Mouse (Mus musculus): ENCODE results near the gene Cltb. TPM values are rescaled to one million over a fixed set of nuclear protein-coding genes. Genes with fewer than 3 reads are reported as not detected.
"Not testable (repeated sequence)": the region's sequence is repeated elsewhere in the genome, so short reads cannot be mapped to it uniquely, and the experiment has no call there.

The Cltb gene
- 100 to 1,000 TPM; 117 to 135 TPM for total RNA-seq (2021)
- long read RNA-seq, experiment 1, transcript Cltb-202 (5 exons, 2,186 nt), result major isoform, 173 of 633 reads
- long read RNA-seq, experiment 1, partial matches to known transcripts, result 4 of 633 reads
- long read RNA-seq, experiment 1, other reads (novel, unspliced or antisense), result 456 of 633 reads
- long read RNA-seq, experiment 2, transcript Cltb-202 (5 exons, 2,186 nt), result major isoform, 140 of 428 reads
- long read RNA-seq, experiment 2, partial matches to known transcripts, result 4 of 428 reads
- long read RNA-seq, experiment 2, other reads (novel, unspliced or antisense), result 284 of 428 reads

- peak; percentile 85 for DNase-seq
Measured at GRCm38 (mm10) chr13:54610972-54611754, at the start of gene Cltb. TSS of gene Cltb (minus strand) at chr13:54611344.

- DNase-seq, result no peak
Measured at GRCm38 (mm10) chr13:54660877-54661276, 49.7 kb upstream of the Cltb start.

GRCm38 (mm10) chr13:54650461-54650860, 39.3 kb upstream of the Cltb start:
- DNase-seq, result no peak

GRCm38 (mm10) chr13:54635011-54635410, 23.9 kb upstream of the Cltb start:
- DNase-seq, result no peak

- DNase-seq, result no peak
Measured at GRCm38 (mm10) chr13:54632731-54633277, 21.7 kb upstream of the Cltb start.

- no peak for DNase-seq
Measured at GRCm38 (mm10) chr13:54629128-54629527, 18.0 kb upstream of the Cltb start.

- no peak for DNase-seq
Measured at GRCm38 (mm10) chr13:54621960-54622521, 10.9 kb upstream of the Cltb start.

- peak; percentile 94 for DNase-seq
Measured at GRCm38 (mm10) chr13:54621155-54621932, 10.2 kb upstream of the Cltb start, which contains the start of gene Faf2. TSS of gene Faf2 (plus strand) at chr13:54621784.

GRCm38 (mm10) chr13:54616998-54617397, 5.9 kb upstream of the Cltb start:
- DNase-seq, result no peak

GRCm38 (mm10) chr13:54616307-54616706, 5.2 kb upstream of the Cltb start:
- DNase-seq, result no peak

GRCm38 (mm10) chr13:54613141-54613540, 2.0 kb upstream of the Cltb start:
- DNase-seq, result not testable (repeated sequence)

GRCm38 (mm10) chr13:54610613-54610971, 552 bp downstream of the Cltb start:
- peak; percentile 31 for DNase-seq

- no peak for DNase-seq
Measured at GRCm38 (mm10) chr13:54609301-54609700, 1.8 kb downstream of the Cltb start.

- DNase-seq, result peak; percentile 61
Measured at GRCm38 (mm10) chr13:54608666-54609065, 2.5 kb downstream of the Cltb start.

GRCm38 (mm10) chr13:54608002-54608401, 3.1 kb downstream of the Cltb start:
- no peak for DNase-seq

GRCm38 (mm10) chr13:54607204-54607603, 3.9 kb downstream of the Cltb start:
- no peak for DNase-seq

- DNase-seq, result no peak
Measured at GRCm38 (mm10) chr13:54605426-54605825, 5.7 kb downstream of the Cltb start.

- no peak for DNase-seq
Measured at GRCm38 (mm10) chr13:54604221-54604620, 6.9 kb downstream of the Cltb start.

- no peak for DNase-seq
Measured at GRCm38 (mm10) chr13:54603501-54603900, 7.6 kb downstream of the Cltb start.

- DNase-seq, result no peak
Measured at GRCm38 (mm10) chr13:54602639-54603111, 8.5 kb downstream of the Cltb start.

GRCm38 (mm10) chr13:54598622-54599143, 12.5 kb downstream of the Cltb start:
- no peak for DNase-seq

- no peak for DNase-seq
Measured at GRCm38 (mm10) chr13:54596870-54597269, 14.3 kb downstream of the Cltb start.

All from gastrocnemius, postnatal 25 days (tissue).